Mouse (Mus musculus) lung, postnatal 0 days (tissue): ENCODE results near the gene Tnfaip3. TPM values are rescaled to one million over a fixed set of nuclear protein-coding genes. Genes with fewer than 3 reads are reported as not detected.

Experiments used
- ATAC-seq: fragments of 200-750 bp; cut with Nextera tagmentation; 2 replicates; pipeline ENCODE4 v1.8.0; 2017; ENCODE audit warnings: moderate library complexity
- DNase-seq: peaks from one replicate; pipeline ENCODE4 v3.0.0-alpha.2; 2016; ENCODE audit warnings: low spot score
- H3K27ac ChIP-seq: fragments of 300-500 bp; sonication (generic); 2 replicates; pipeline ENCODE4 v1.5.1; 2014; ENCODE audit warnings: antibody characterized with exemption, mild to moderate bottlenecking, low read length, mixed read lengths
- H3K27me3 ChIP-seq: fragments of 300-500 bp; sonication (generic); replicated peaks from 2 replicates; pipeline ENCODE4 v1.6.1; 2014; ENCODE audit warnings: low read length, mixed read lengths; ENCODE audit not compliant: insufficient read depth
- H3K36me3 ChIP-seq: fragments of 300-500 bp; sonication (generic); 2 replicates; pipeline ENCODE4 v1.6.1; 2014; ENCODE audit warnings: low read length, mixed read lengths; ENCODE audit not compliant: insufficient read depth
- H3K4me1 ChIP-seq: fragments of 300-500 bp; sonication (generic); 2 replicates; pipeline ENCODE4 v1.6.1; 2014; ENCODE audit warnings: antibody characterized with exemption, low read depth, low read length, mixed read lengths; ENCODE audit not compliant: insufficient read depth
- H3K4me2 ChIP-seq: fragments of 300-500 bp; sonication (generic); replicated peaks from 2 replicates; pipeline ENCODE4 v1.6.1; 2014; ENCODE audit warnings: low read depth, mild to moderate bottlenecking, low read length, moderate library complexity, mixed read lengths
- H3K4me3 ChIP-seq: fragments of 300-500 bp; sonication (generic); 2 replicates; pipeline ENCODE4 v1.5.1; 2014; ENCODE audit warnings: low read depth, low read length
- H3K9ac ChIP-seq: fragments of 300-500 bp; sonication (generic); replicated peaks from 2 replicates; pipeline ENCODE4 v1.6.1; 2014; ENCODE audit warnings: low read depth, mild to moderate bottlenecking
- H3K9me3 ChIP-seq: fragments of 300-500 bp; sonication (generic); 2 replicates; pipeline ENCODE4 v1.6.1; 2016; ENCODE audit warnings: low read length, mixed read lengths
- CTCF ChIP-seq: IDR thresholded peaks from 2 replicates; pipeline ENCODE4 v1.5.1; 2016; ENCODE audit warnings: antibody characterized with exemption, mild to moderate bottlenecking
- EP300 ChIP-seq: IDR thresholded peaks from 2 replicates; pipeline ENCODE4 v1.6.1; 2016; ENCODE audit warnings: antibody characterized with exemption, mild to moderate bottlenecking, control low read depth
- WGBS: fragments of 180-500 bp; shearing (Covaris S2); extraction: QIAGEN DNeasy Blood & Tissue Kit; methylation state at CpG from one replicate; pipeline ENCODE4 v1.1.7; 2014; 5-methylcytosine and 5-hydroxymethylcytosine counted together
- polyA plus RNA-seq: library from polyadenylated mRNA; unstranded; fragments of >200 nt; fragmentation: Nextera tagmentation; extraction: Ambion mirVana; gene quantifications from 2 replicates; pipeline ENCODE4 v1.2.1, GENCODE M21; 2015

Tnfaip3 gene
- polyA plus RNA-seq, 1 experiment from 2014 or later: 4.9 TPM

GRCm38 (mm10) chr10:18999427-18999826, 16.0 kb downstream of the Tnfaip3 start:
- Histone ChIP-seq H3K4me3 (no peak overlapping the region), H3K27me3 (no peaks in the 10 kb centered on the region), H3K4me2 (no peak overlapping the region), H3K36me3 (peaks cover 17% of the 10 kb centered on the region), H3K9me3 (no peaks in the 10 kb centered on the region), H3K9ac (no peak overlapping the region), H3K4me1 (no peaks in the 10 kb centered on the region), H3K27ac (no peak overlapping the region)
- TF ChIP-seq CTCF (peak; percentile 81), EP300 (peak; percentile 72; the same call in 1 of the 2 replicates)
- DNase-seq: peak; percentile 83
- peak; percentile 95 for ATAC-seq
- WGBS: 47% methylated on average over 2 of the region's 2 CpGs

GRCm38 (mm10) chr10:18996331-18996730, 19.1 kb downstream of the Tnfaip3 start:
- Histone ChIP-seq H3K4me1 (no peaks in the 10 kb centered on the region), H3K4me2 (no peak overlapping the region), H3K9ac (no peak overlapping the region), H3K4me3 (no peak overlapping the region), H3K36me3 (no peaks in the 10 kb centered on the region), H3K27me3 (no peaks in the 10 kb centered on the region), H3K27ac (no peak overlapping the region), H3K9me3 (no peaks in the 10 kb centered on the region)
- TF ChIP-seq CTCF (no peak), EP300 (no peak)
- DNase-seq (no peak), ATAC-seq (no peak)

- Histone ChIP-seq H3K9me3 (no peaks in the 10 kb centered on the region), H3K36me3 (no peaks in the 10 kb centered on the region), H3K9ac (no peak overlapping the region), H3K27me3 (no peaks in the 10 kb centered on the region), H3K4me3 (no peak overlapping the region), H3K4me2 (no peak overlapping the region), H3K27ac (no peak overlapping the region), H3K4me1 (no peaks in the 10 kb centered on the region)
- DNase-seq: peak; percentile 51
- TF ChIP-seq CTCF (no peak), EP300 (no peak)
- ATAC-seq: peak; percentile 49
- WGBS: 74% methylated on average over 12 of the region's 12 CpGs
Measured at GRCm38 (mm10) chr10:18995465-18996261, 19.8 kb downstream of the Tnfaip3 start.

GRCm38 (mm10) chr10:18992971-18993370, 22.5 kb downstream of the Tnfaip3 start:
- H3K27me3 ChIP-seq: no peaks in the 10 kb centered on the region

GRCm38 (mm10) chr10:18991057-18991456, 24.4 kb downstream of the Tnfaip3 start:
- H3K4me2 ChIP-seq: no peak overlapping the region
- 87% methylated on average over 4 of the region's 4 CpGs for WGBS
- no peak for ATAC-seq
- H3K4me3 ChIP-seq: no peak overlapping the region
- no peaks in the 10 kb centered on the region for H3K4me1 ChIP-seq
- no peak overlapping the region for H3K27ac ChIP-seq
- no peak for DNase-seq
- no peaks in the 10 kb centered on the region for H3K36me3 ChIP-seq
- H3K9me3 ChIP-seq: no peaks in the 10 kb centered on the region
- no peak for TF ChIP-seq EP300
- TF ChIP-seq CTCF: no peak
- H3K27me3 ChIP-seq: no peaks in the 10 kb centered on the region
- H3K9ac ChIP-seq: no peak overlapping the region

More at GRCm38 (mm10) chr10:18992971-18993370, 22.5 kb downstream of the Tnfaip3 start:
- Histone ChIP-seq H3K36me3 (no peaks in the 10 kb centered on the region), H3K4me3 (no peak overlapping the region), H3K9ac (no peak overlapping the region), H3K4me1 (no peaks in the 10 kb centered on the region), H3K4me2 (no peak overlapping the region), H3K9me3 (no peaks in the 10 kb centered on the region), H3K27ac (no peak overlapping the region)
- DNase-seq (no peak), ATAC-seq (no peak)
- no peak for TF ChIP-seq EP300
- TF ChIP-seq CTCF: no peak
- WGBS: 88% methylated on average over 4 of the region's 4 CpGs

- ATAC-seq: no peak
- Histone ChIP-seq H3K9ac (no peak overlapping the region), H3K36me3 (no peaks in the 10 kb centered on the region), H3K4me1 (no peaks in the 10 kb centered on the region), H3K4me2 (no peak overlapping the region), H3K4me3 (no peak overlapping the region), H3K9me3 (no peaks in the 10 kb centered on the region), H3K27me3 (no peaks in the 10 kb centered on the region), H3K27ac (no peak overlapping the region)
- 67% methylated on average over 2 of the region's 2 CpGs for WGBS
- TF ChIP-seq CTCF (no peak), EP300 (no peak)
- no peak for DNase-seq
Measured at GRCm38 (mm10) chr10:18987907-18988199, 27.6 kb downstream of the Tnfaip3 start.
